Mouse (Mus musculus) thymus, adult 2 months (tissue): ENCODE measurements around the gene Ankrd50.

Experiments
- CTCF ChIP-seq: fragments of 200-500 bp; IDR thresholded peaks from 2 replicates; pipeline ENCODE4 v1.5.1; 2012; ENCODE audit warnings: mild to moderate bottlenecking, control low read depth, low read length, moderate library complexity, borderline replicate concordance; ENCODE audit not compliant: control insufficient read depth, poor library complexity, insufficient read depth; ENCODE audit errors: extremely low read depth
- POLR2A ChIP-seq: fragments of 200-500 bp; IDR thresholded peaks from 2 replicates; pipeline ENCODE4 v1.6.1; 2012; ENCODE audit warnings: mild to moderate bottlenecking, low read length, control low read depth, moderate library complexity; ENCODE audit not compliant: control insufficient read depth, poor library complexity, insufficient read depth; ENCODE audit errors: extremely low read depth

- TF ChIP-seq POLR2A (no peak), CTCF (no peak)
These were observed 60.7 kb downstream of the Ankrd50 start for GRCm38 (mm10) chr3:38423966-38424365.
